Mouse (Mus musculus) forelimb bud, embryonic 11.5 days (tissue): ENCODE measurements at regions not wholly inside any gene's neighbourhood (a gene's known extent, or its start where the extent isn't known, plus 50 kb on each side); places are given as distances from the start of the nearest gene placed in this dataset.
A peak's percentile ranks its signal among the peaks of the same experiment; 100 is the strongest.

ENCODE experiments used
- DNase-seq: peaks from one replicate; pipeline ENCODE4 v3.0.0-alpha.2; 2012; ENCODE audit warnings: low read depth, low spot score

DNA sequence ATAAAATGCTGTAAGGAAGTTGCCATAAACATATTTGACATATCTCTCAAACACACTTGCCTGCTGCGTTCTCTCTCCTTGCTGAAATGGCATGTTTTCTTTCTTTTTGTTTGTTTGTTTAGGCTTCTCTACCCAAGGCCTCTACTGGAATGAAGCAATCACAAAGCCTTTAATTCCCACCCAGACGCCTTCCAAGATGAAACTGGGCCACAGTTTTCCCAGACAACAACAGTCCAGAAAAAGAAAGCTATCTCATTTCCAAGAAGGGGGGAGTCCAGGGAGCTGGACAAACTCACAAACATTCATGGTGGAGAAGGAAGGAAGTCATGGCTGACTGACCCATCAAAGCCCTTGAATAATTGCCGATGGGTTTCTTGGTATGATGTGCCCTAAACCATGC lies 234.1 kb downstream of the Gm45692 start:
- no peak for DNase-seq

DNA sequence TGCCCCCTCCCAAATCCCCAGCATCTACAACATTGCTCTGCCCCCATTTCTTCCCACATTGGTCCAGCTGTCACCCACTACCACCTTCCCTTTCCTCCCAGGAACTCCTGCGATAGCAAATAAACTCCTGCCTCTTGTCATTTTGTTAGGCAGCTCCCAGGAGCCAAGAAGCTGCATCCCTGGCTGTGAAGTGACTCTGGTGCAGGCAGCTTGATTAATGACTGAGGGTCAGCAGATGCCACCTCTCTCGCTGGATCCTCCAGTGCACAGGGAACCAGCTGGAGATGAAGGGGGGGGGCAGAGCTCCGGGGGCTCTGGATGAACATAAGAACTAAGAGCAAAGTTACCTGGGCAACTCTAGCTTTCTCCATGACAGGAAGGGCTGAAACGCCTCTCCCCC lies 235.2 kb downstream of the Gm45692 start:
- DNase-seq, result no peak

- DNase-seq, result no peak
Measured at GRCm38 (mm10) chr8:26356801-26357200, 237.5 kb downstream of the Gm45692 start.

DNA sequence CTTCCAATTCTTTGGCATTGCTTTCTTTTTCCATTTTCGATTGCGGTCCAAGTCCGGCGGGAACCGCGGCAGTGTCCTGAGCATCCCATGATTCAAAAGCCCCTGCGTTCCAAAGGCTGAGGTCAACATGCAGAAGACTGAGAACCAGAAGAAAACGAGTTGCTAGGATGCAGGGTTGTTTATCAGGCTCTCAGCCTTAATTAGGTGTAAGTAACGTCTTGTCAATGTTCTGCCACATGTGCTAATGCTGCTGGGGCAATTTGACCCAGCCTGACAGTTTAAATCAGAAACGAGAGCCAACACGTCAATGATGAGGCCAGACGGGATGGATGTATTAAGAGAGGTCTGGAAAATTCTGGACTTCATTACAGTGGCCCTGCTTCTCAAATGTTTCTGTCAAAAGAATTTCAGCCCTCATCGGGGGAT lies 239.4 kb downstream of the Gm45692 start:
- DNase-seq, result peak; percentile 73

DNA sequence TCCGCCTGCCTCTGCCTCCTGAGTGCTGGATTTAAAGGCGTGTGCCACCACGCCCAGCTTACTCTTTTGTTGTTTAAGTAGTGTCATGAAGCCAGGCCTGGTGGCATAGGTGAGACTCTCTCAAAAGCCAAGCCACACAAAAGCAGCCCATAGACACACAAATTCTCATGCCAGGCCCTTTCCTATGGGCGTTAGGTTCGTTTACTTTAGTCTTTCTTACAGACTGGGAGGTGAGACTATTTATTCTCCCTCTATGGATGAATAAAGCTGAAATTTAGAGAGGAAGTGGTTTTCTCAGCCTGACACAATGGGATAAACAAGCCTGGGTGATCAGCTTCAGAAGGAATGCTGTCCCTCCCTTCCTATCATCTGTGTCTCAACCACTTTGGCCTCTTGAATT lies 243.0 kb downstream of the Gm45692 start:
- DNase-seq, result no peak

- no peak for DNase-seq
Measured at GRCm38 (mm10) chr8:26363616-26364015, 244.3 kb downstream of the Gm45692 start.

DNA sequence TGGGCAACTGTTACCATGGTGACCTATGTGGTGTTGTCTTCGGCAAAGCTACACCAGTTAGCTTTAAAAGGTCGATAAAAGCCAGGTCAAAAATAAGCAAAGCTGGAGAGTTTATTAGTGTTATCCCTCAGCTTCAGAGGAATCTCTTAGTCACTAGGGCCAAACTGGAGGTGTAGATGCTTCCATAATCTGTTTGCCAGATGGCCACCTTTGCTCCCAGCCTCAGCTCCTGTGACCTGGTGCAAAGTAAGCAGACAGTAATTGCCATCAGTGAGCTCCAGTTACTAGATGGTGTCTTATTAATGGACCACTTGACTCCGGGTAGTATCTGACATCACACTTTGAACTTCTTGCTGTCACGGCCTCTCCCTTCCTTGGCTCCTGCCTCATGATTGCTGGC lies 245.3 kb downstream of the Gm45692 start:
- DNase-seq, result peak; percentile 56

- no peak for DNase-seq
Measured at GRCm38 (mm10) chr8:26380668-26381067, 261.3 kb downstream of the Gm45692 start.

- DNase-seq, result no peak
Measured at GRCm38 (mm10) chr8:26382426-26382825, 263.1 kb downstream of the Gm45692 start.

GRCm38 (mm10) chr8:26383886-26384285 lies 264.6 kb downstream of the Gm45692 start:
- DNase-seq, result no peak

DNA sequence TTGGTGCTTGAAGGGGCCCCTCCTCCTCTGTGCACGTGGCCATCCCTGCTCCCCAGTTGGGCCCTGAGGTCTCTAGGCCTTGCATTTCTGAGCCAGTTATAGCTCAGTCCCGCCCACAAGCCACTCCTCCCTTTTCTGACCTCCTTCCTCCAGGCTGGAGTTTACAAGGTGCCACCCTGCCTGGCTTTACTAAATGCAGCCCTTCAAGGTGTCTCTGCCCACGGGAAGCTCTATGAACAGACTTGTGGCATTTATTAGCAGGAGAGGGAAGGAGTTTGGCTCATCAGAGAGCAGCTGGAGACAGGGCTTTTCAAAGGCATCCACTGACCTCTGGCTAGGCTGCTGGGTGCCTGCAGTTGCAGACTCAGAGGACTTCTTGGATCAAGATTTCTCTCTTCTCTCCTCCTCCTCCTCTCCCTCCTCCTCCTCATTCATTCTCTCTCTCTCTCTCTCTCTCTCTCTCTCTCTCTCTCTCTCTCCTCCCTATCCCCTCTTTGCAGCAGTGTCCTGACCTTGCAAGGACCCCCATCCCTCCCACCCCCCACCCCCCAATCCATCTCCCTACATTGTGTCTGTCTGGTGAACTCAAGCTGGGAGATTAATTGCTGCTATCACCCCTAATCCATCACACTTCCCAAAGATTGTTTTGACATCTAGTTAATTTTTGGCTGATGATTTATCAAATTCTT lies 265.1 kb downstream of the Gm45692 start:
- peak; percentile 79 for DNase-seq

- peak; percentile 59 for DNase-seq
Measured at GRCm38 (mm10) chr8:26384994-26385345, 265.6 kb downstream of the Gm45692 start.

DNA sequence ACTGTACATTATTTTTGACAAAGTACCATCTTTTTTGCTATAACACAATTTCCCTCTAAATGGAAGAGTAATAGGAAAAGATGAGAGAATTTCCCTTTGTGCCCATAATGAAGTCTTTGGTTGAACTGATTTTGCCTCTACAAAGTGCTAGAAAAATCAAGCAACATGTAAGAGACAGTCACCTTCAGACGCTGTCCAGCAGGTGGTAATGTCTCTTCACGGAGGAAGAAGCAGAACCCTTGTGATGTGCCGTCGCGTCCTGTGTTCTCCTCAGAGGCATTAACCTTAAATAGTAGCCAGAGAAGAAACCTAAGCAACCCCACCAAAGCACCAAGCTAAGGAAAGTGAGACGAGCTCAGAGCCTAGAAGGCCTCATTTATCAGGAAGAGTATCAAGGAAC lies 275.7 kb downstream of the Gm45692 start:
- no peak for DNase-seq

DNA sequence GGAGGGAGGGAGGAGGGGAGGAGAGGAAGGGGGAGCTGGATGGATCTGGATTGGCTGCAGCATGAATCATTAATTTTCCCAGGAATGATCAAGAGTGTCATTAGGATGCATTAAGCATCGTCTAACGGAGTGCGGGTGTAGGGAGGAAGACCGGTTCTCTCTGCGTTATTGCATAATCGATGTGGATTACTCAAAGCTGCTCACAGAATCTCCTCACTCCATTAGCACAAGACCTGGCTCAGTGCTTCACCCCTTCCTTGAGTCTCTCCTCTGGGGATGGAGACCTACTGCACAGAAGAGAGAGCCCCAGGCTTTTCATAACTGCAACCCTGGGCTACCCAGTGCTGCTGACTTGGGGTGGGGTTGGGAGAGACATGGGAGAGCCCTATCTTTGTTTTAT lies 300.7 kb downstream of the Gm45692 start:
- no peak for DNase-seq

- DNase-seq, result no peak
Measured at GRCm38 (mm10) chr8:26420536-26420935, 301.2 kb downstream of the Gm45692 start.

DNA sequence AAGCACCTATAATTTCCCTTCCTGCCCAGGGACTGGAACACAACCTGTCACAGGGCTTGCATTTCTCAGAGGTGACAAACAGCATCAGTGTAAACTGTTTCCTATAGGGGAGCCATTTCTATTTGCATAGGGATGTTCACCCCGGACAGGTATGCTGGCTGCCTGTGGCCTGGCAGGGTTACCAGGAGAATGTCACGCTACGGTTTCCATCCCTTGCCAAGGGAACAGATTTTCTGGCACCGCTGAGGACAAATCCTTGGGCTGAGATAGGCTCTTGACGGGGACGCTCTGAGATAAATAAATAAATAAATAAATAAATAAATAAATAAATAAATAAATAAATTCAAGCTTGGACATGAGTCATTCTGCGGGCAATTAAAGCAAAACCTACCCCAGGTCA lies 308.0 kb downstream of the Gm45692 start:
- DNase-seq, result no peak

DNA sequence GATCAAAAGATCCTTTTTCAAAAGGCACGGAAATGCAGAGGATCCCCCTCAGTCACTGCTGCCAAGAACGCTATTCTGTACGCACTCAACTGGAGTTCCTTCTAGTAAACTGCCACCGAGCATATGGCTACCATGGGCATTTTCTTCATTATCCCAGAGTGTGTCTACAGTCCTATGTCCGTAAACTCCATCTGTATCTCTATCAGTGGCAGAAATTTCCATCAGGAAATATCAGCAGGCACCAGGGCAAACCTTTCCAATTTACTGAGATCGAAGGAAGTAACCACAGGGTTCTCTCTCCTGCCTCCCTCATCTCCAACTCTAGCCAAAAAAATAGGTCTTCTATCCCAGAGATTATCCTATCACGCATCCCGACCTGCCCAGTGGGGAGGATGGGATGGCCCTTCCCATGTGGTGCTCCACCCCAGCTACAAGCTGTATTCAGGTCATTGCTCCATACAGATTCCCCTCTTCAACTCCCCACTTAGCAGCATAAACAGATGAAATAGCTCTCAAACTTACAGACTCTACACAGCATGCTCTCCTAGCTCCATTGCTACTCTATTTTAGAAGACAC lies 310.5 kb downstream of the Gm45692 start:
- DNase-seq, result no peak

GRCm38 (mm10) chr8:26432161-26432919 lies 313.0 kb downstream of the Gm45692 start:
- DNase-seq, result no peak

GRCm38 (mm10) chr8:26436236-26436635 lies 316.9 kb downstream of the Gm45692 start:
- no peak for DNase-seq

GRCm38 (mm10) chr8:26437571-26437970 lies 318.2 kb downstream of the Gm45692 start:
- no peak for DNase-seq

GRCm38 (mm10) chr8:26438246-26438862 lies 319.0 kb downstream of the Gm45692 start:
- no peak for DNase-seq

DNA sequence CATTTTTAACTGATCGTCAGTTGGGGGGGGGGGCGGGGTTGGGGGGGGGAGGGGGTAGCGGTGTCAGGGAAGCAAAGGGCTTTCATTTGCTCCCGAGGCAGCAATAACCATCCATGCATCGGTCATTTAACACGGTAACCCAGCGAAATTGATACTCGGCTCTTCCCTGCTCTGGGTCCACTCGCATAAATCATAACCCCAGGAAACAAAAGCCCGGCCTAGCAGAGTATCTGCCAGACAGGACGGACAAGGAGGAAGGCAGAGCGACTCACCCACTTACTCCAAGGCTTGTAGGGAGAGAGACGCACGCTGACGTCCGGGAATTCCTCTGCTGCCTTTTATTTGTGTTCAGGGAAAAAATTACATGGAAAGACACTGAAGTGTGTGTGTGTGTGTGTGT lies 319.5 kb downstream of the Gm45692 start:
- DNase-seq, result no peak
